Mouse (Mus musculus) limb, embryonic 11.5 days (tissue): ENCODE results near the gene Poln. TPM values are rescaled to one million over a fixed set of nuclear protein-coding genes. Genes with fewer than 3 reads are reported as not detected.

Experiments
- ATAC-seq: fragments of 200-750 bp; cut with Nextera tagmentation; 2 replicates; pipeline ENCODE4 v1.8.0; 2017; ENCODE audit warnings: low read depth; ENCODE audit not compliant: insufficient number of reproducible peaks, low FRiP score, low TSS enrichment
- DNase-seq: peaks from one replicate; pipeline ENCODE4 v3.0.0-alpha.2; 2015; ENCODE audit warnings: low spot score
- H3K27ac ChIP-seq: fragments of 300-500 bp; sonication (generic); replicated peaks from 2 replicates; pipeline ENCODE4 v1.5.1; 2014; ENCODE audit warnings: low read depth, mild to moderate bottlenecking, low read length
- H3K27me3 ChIP-seq: fragments of 300-500 bp; sonication (generic); 2 replicates; pipeline ENCODE4 v1.6.1; 2014; ENCODE audit warnings: mild to moderate bottlenecking, low read length, mixed read lengths; ENCODE audit not compliant: control insufficient read depth, insufficient read depth
- H3K36me3 ChIP-seq: fragments of 300-500 bp; sonication (generic); 2 replicates; pipeline ENCODE4 v1.6.1; 2014; ENCODE audit warnings: mild to moderate bottlenecking, low read length, moderate library complexity, mixed read lengths; ENCODE audit not compliant: control insufficient read depth, insufficient read depth
- H3K4me1 ChIP-seq: fragments of 300-500 bp; sonication (generic); 2 replicates; pipeline ENCODE4 v1.6.1; 2014; ENCODE audit warnings: low read length, mixed read lengths; ENCODE audit not compliant: control insufficient read depth, insufficient read depth
- H3K4me2 ChIP-seq: fragments of 300-500 bp; sonication (generic); 2 replicates; pipeline ENCODE4 v1.6.1; 2014; ENCODE audit warnings: low read depth, mild to moderate bottlenecking, moderate library complexity; ENCODE audit not compliant: severe bottlenecking
- H3K4me3 ChIP-seq: fragments of 300-500 bp; sonication (generic); 2 replicates; pipeline ENCODE4 v1.5.1; 2014; ENCODE audit warnings: low read depth, low read length
- H3K9ac ChIP-seq: fragments of 300-500 bp; sonication (generic); 2 replicates; pipeline ENCODE4 v1.6.1; 2014; ENCODE audit warnings: mild to moderate bottlenecking, low read length
- H3K9me3 ChIP-seq: fragments of 300-500 bp; sonication (generic); 2 replicates; pipeline ENCODE4 v1.6.1; 2016; ENCODE audit warnings: low read length; ENCODE audit not compliant: control insufficient read depth
- WGBS: fragments of 180-500 bp; shearing (Covaris S2); extraction: QIAGEN DNeasy Blood & Tissue Kit; methylation state at CpG from one replicate; pipeline ENCODE4 v1.1.7; 2014; 5-methylcytosine and 5-hydroxymethylcytosine counted together
- polyA plus RNA-seq: library from polyadenylated mRNA; unstranded; fragments of >200 nt; fragmentation: Nextera tagmentation; extraction: Ambion mirVana; gene quantifications from 2 replicates; pipeline ENCODE4 v1.2.1, GENCODE M21; 2014

Gene Poln
- polyA plus RNA-seq, 1 experiment from 2014 or later = 0.81 TPM

GRCm38 (mm10) chr5:34030101-34030500 is 139.1 kb downstream of the Poln start:
- Histone ChIP-seq H3K4me1 (no peaks in the 10 kb centered on the region), H3K4me3 (no peak overlapping the region), H3K4me2 (no peak overlapping the region), H3K27me3 (no peaks in the 10 kb centered on the region), H3K9ac (no peak overlapping the region), H3K36me3 (no peaks in the 10 kb centered on the region), H3K27ac (no peak overlapping the region), H3K9me3 (no peaks in the 10 kb centered on the region)
- no peak for ATAC-seq
- WGBS = 65% methylated on average over 4 of the region's 4 CpGs
- DNase-seq = peak; percentile 18

- Histone ChIP-seq H3K4me1 (no peaks in the 10 kb centered on the region), H3K36me3 (no peaks in the 10 kb centered on the region), H3K4me2 (no peak overlapping the region), H3K27ac (no peak overlapping the region), H3K9me3 (no peaks in the 10 kb centered on the region), H3K27me3 (no peaks in the 10 kb centered on the region), H3K4me3 (no peak overlapping the region), H3K9ac (no peak overlapping the region)
- ATAC-seq (no peak), DNase-seq (no peak)
- 87% methylated on average over 4 of the region's 4 CpGs for WGBS
These were observed 150.3 kb downstream of the Poln start for GRCm38 (mm10) chr5:34018968-34019367.

GRCm38 (mm10) chr5:34014652-34015051 is 154.6 kb downstream of the Poln start:
- Histone ChIP-seq H3K9me3 (no peaks in the 10 kb centered on the region), H3K4me2 (no peak overlapping the region), H3K27me3 (no peaks in the 10 kb centered on the region), H3K9ac (no peak overlapping the region), H3K36me3 (no peaks in the 10 kb centered on the region), H3K27ac (no peak overlapping the region), H3K4me3 (no peak overlapping the region), H3K4me1 (no peaks in the 10 kb centered on the region)
- 68% methylated on average over 1 of the region's 1 CpGs for WGBS
- no peak for DNase-seq
- ATAC-seq = no peak

GRCm38 (mm10) chr5:34007392-34007941 is 161.8 kb downstream of the Poln start:
- DNase-seq (no peak), ATAC-seq (no peak)
- H3K36me3 ChIP-seq = no peaks in the 10 kb centered on the region
- H3K4me3 ChIP-seq = no peak overlapping the region
- H3K27ac ChIP-seq = no peak overlapping the region
- H3K9me3 ChIP-seq = no peaks in the 10 kb centered on the region
- no peak overlapping the region for H3K9ac ChIP-seq
- H3K27me3 ChIP-seq = no peaks in the 10 kb centered on the region
- WGBS = 82% methylated on average over 4 of the region's 4 CpGs
- H3K4me1 ChIP-seq = no peaks in the 10 kb centered on the region
- no peak overlapping the region for H3K4me2 ChIP-seq

- no peak overlapping the region for H3K9ac ChIP-seq
- WGBS = 88% methylated on average over 4 of the region's 4 CpGs
- H3K4me2 ChIP-seq = no peak overlapping the region
These were observed 162.4 kb downstream of the Poln start for GRCm38 (mm10) chr5:34006832-34007231.

GRCm38 (mm10) chr5:34004618-34005017 is 164.6 kb downstream of the Poln start:
- no peak overlapping the region for H3K27ac ChIP-seq
- no peak overlapping the region for H3K4me3 ChIP-seq
- H3K9ac ChIP-seq = no peak overlapping the region
- H3K27me3 ChIP-seq = no peaks in the 10 kb centered on the region
- ATAC-seq (no peak), DNase-seq (no peak)
- 85% methylated on average over 5 of the region's 5 CpGs for WGBS
- H3K36me3 ChIP-seq = no peaks in the 10 kb centered on the region
- no peaks in the 10 kb centered on the region for H3K4me1 ChIP-seq
- no peaks in the 10 kb centered on the region for H3K9me3 ChIP-seq
- H3K4me2 ChIP-seq = no peak overlapping the region

More at GRCm38 (mm10) chr5:34006832-34007231, 162.4 kb downstream of the Poln start:
- H3K4me3 ChIP-seq = no peak overlapping the region
- no peaks in the 10 kb centered on the region for H3K36me3 ChIP-seq
- no peaks in the 10 kb centered on the region for H3K9me3 ChIP-seq
- ATAC-seq (no peak), DNase-seq (no peak)
- no peaks in the 10 kb centered on the region for H3K4me1 ChIP-seq
- no peaks in the 10 kb centered on the region for H3K27me3 ChIP-seq
- H3K27ac ChIP-seq = no peak overlapping the region

GRCm38 (mm10) chr5:34002636-34003035 is 166.6 kb downstream of the Poln start:
- H3K36me3 ChIP-seq = no peaks in the 10 kb centered on the region
- no peaks in the 10 kb centered on the region for H3K9me3 ChIP-seq
- ATAC-seq (no peak), DNase-seq (no peak)
- 84% methylated on average over 4 of the region's 4 CpGs for WGBS
- H3K27ac ChIP-seq = no peak overlapping the region
- H3K4me2 ChIP-seq = no peak overlapping the region
- H3K4me3 ChIP-seq = no peak overlapping the region
- H3K9ac ChIP-seq = no peak overlapping the region
- no peaks in the 10 kb centered on the region for H3K4me1 ChIP-seq
- peaks cover 16% of the 10 kb centered on the region for H3K27me3 ChIP-seq

- Histone ChIP-seq H3K9ac (no peak overlapping the region), H3K4me2 (no peak overlapping the region), H3K27me3 (peaks cover 29% of the 10 kb centered on the region), H3K4me3 (no peak overlapping the region), H3K36me3 (no peaks in the 10 kb centered on the region), H3K4me1 (peaks cover 7% of the 10 kb centered on the region), H3K9me3 (no peaks in the 10 kb centered on the region), H3K27ac (no peak overlapping the region)
- WGBS = 100% methylated on average over 1 of the region's 1 CpGs
- ATAC-seq = no peak
- DNase-seq = no peak
These were observed 167.8 kb downstream of the Poln start for GRCm38 (mm10) chr5:34001401-34001800.

- 96% methylated on average over 25 of the region's 25 CpGs for WGBS
- DNase-seq (no peak), ATAC-seq (no peak)
- Histone ChIP-seq H3K4me1 (peaks cover 9% of the 10 kb centered on the region), H3K9ac (no peak overlapping the region), H3K27ac (no peak overlapping the region), H3K9me3 (no peaks in the 10 kb centered on the region), H3K36me3 (no peaks in the 10 kb centered on the region), H3K4me3 (no peak overlapping the region), H3K4me2 (no peak overlapping the region), H3K27me3 (peaks cover 34% of the 10 kb centered on the region)
These were observed 168.4 kb downstream of the Poln start for GRCm38 (mm10) chr5:34000809-34001208.
